Mouse (Mus musculus): ENCODE data around the gene Gm3259. TPM values are rescaled to one million over a fixed set of nuclear protein-coding genes. Genes with fewer than 3 reads are reported as not detected.
"Not testable (repeated sequence)": the region's sequence is repeated elsewhere in the genome, so short reads cannot be mapped to it uniquely, and the experiment has no call there.

Gene Gm3259
- polyA plus RNA-seq (2015; fragmentation: Nextera tagmentation; extraction: Ambion mirVana), result not detected in 2 replicates

DNA sequence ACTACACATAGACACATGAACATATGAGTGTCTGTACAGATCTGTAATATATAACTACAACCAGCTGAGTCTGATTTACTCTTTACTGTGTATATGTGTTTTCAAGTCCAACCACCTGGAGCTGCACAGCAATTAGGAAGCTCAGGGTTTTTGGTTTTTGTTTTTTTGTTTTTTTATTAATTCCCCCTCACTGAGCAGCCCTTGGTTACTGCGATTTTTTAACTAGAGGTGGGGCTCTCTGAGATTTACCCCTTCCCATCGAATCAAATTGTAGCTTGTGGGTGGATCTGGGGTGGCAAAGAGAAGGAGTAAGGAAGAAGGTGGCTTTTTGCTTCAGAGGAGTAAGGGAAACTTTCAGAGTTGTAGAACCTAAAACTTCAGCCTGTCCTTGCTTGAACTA is at the start of gene Gm3259:
Gene Gm3259, plus strand, starts transcription at position 301 of the 400 bp plus-strand sequence.
- not testable (repeated sequence) for H3K27me3 ChIP-seq; H3K9me3 ChIP-seq (replicated peaks); H3K4me3 ChIP-seq (replicated peaks); H3K4me2 ChIP-seq; DNase-seq; H3K36me3 ChIP-seq; H3K4me1 ChIP-seq (replicated peaks); ATAC-seq (ENCODE audit: low read depth); H3K9ac ChIP-seq; H3K27ac ChIP-seq
- 50% methylated on average over 2 of the region's 2 CpGs for WGBS (ENCODE audit: insufficient replicate concordance)

DNA sequence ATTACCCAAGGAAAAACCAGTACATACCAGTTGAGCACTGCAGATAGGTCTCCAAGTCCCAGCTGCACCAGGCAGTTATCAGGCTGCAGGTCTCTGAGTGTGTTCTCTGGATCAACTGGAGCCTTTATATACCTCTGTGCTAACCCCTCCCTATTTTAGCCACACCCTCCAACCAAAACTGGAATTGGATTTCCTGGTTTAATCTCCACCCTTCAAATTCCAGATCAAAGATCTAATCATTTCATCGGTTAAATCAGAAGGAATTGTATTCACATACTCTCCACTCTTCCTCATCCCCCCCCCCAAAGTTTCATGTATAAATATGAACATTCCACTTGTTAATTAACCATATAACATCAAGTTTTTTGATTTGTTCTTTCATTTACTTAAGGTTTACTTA is 33.0 kb upstream of the Gm3259 start, which contains the start of gene Gm10424:
Gene Gm10424, minus strand, starts transcription at position 101 of the 400 bp plus-strand sequence.
- H3K27ac ChIP-seq; ATAC-seq (ENCODE audit: low read depth); H3K9ac ChIP-seq; H3K36me3 ChIP-seq; DNase-seq; H3K4me1 ChIP-seq (replicated peaks); H3K4me2 ChIP-seq; H3K9me3 ChIP-seq (replicated peaks); H3K27me3 ChIP-seq; H3K4me3 ChIP-seq (replicated peaks): not testable (repeated sequence)
- WGBS (ENCODE audit: insufficient replicate concordance), result no CpG with 5 or more reads among the region's 1 CpGs

Other genes starting within 250 kb of the Gm3259 start
- gene Gm7942, start 199.0 kb upstream of the Gm3259 start, polyA plus RNA-seq (2015; fragmentation: Nextera tagmentation; extraction: Ambion mirVana), result not detected in 2 replicates
- not detected in 2 replicates for gene Gm16513, start 123.3 kb upstream of the Gm3259 start, polyA plus RNA-seq (2015; fragmentation: Nextera tagmentation; extraction: Ambion mirVana)
- not detected in 2 replicates for gene Gm10424, start 33.1 kb upstream of the Gm3259 start, polyA plus RNA-seq (2015; fragmentation: Nextera tagmentation; extraction: Ambion mirVana)
- not detected in 2 replicates for gene D5Ertd577e, start 150.9 kb downstream of the Gm3259 start, polyA plus RNA-seq (2015; fragmentation: Nextera tagmentation; extraction: Ambion mirVana)
- not detected in 2 replicates for gene Gm3286, start 204.8 kb downstream of the Gm3259 start, polyA plus RNA-seq (2015; fragmentation: Nextera tagmentation; extraction: Ambion mirVana)